Mouse (Mus musculus): ENCODE data around the gene Sap30bp. TPM values are rescaled to one million over a fixed set of nuclear protein-coding genes. Genes with fewer than 3 reads are reported as not detected.

The Sap30bp gene
- polyA plus RNA-seq, 1 experiment: 33.7 TPM

GRCm38 (mm10) chr11:115955195-115955858, 22.2 kb downstream of the Sap30bp start:
- DNase-seq (ENCODE audit: low spot score): no peak

GRCm38 (mm10) chr11:115956453-115956852, 23.4 kb downstream of the Sap30bp start:
- no peak for DNase-seq (ENCODE audit: low spot score)

GRCm38 (mm10) chr11:115957971-115958370, 24.9 kb downstream of the Sap30bp start:
- no peak for DNase-seq (ENCODE audit: low spot score)

- DNase-seq (ENCODE audit: low spot score): no peak
These were observed 25.9 kb downstream of the Sap30bp start for GRCm38 (mm10) chr11:115959018-115959417.

GRCm38 (mm10) chr11:115962651-115963412, 29.8 kb downstream of the Sap30bp start:
- no peak for DNase-seq (ENCODE audit: low spot score)

GRCm38 (mm10) chr11:115964977-115965604, 32.0 kb downstream of the Sap30bp start:
- no peak for DNase-seq (ENCODE audit: low spot score)

GRCm38 (mm10) chr11:115968731-115969405, 35.8 kb downstream of the Sap30bp start:
- DNase-seq (ENCODE audit: low spot score): no peak

GRCm38 (mm10) chr11:115970006-115970673, 37.1 kb downstream of the Sap30bp start:
- DNase-seq (ENCODE audit: low spot score): no peak

- DNase-seq (ENCODE audit: low spot score): no peak
These were observed 37.9 kb downstream of the Sap30bp start for GRCm38 (mm10) chr11:115971016-115971415.

GRCm38 (mm10) chr11:115974309-115975082, 41.4 kb downstream of the Sap30bp start, which contains the start of gene Itgb4:
Gene Itgb4, plus strand, starts transcription at chr11:115974709.
- peak; percentile 76 for DNase-seq (ENCODE audit: low spot score)

- no peak for DNase-seq (ENCODE audit: low spot score)
These were observed 42.0 kb downstream of the Sap30bp start for GRCm38 (mm10) chr11:115975083-115975420.

- DNase-seq (ENCODE audit: low spot score): no peak
These were observed 42.5 kb downstream of the Sap30bp start for GRCm38 (mm10) chr11:115975544-115975943.

GRCm38 (mm10) chr11:115982472-115982871, 49.4 kb downstream of the Sap30bp start:
- DNase-seq (ENCODE audit: low spot score): no peak

GRCm38 (mm10) chr11:115983291-115983690, 50.2 kb downstream of the Sap30bp start:
- DNase-seq (ENCODE audit: low spot score): no peak

- DNase-seq (ENCODE audit: low spot score): no peak
These were observed 56.6 kb downstream of the Sap30bp start for GRCm38 (mm10) chr11:115989686-115990085.

GRCm38 (mm10) chr11:115992098-115992497, 59.0 kb downstream of the Sap30bp start:
- DNase-seq (ENCODE audit: low spot score): no peak

GRCm38 (mm10) chr11:115995256-115995655, 62.2 kb downstream of the Sap30bp start:
- DNase-seq (ENCODE audit: low spot score): no peak

- no peak for DNase-seq (ENCODE audit: low spot score)
These were observed 64.0 kb downstream of the Sap30bp start for GRCm38 (mm10) chr11:115997047-115997446.

- DNase-seq (ENCODE audit: low spot score): no peak
These were observed 64.6 kb downstream of the Sap30bp start for GRCm38 (mm10) chr11:115997662-115998061.

GRCm38 (mm10) chr11:115999027-115999426, 65.9 kb downstream of the Sap30bp start:
- no peak for DNase-seq (ENCODE audit: low spot score)

All from urinary bladder, adult 2 months (tissue).